Mouse (Mus musculus): ENCODE measurements around the gene Anxa8. TPM values are rescaled to one million over a fixed set of nuclear protein-coding genes. Genes with fewer than 3 reads are reported as not detected.

Gene Anxa8
- total RNA-seq (2021), result 1 to 10 TPM; 7.9 to 8.5 TPM
- long read RNA-seq, experiment 1, partial matches to known transcripts, result 0 of 6 reads
- long read RNA-seq, experiment 1, other reads (novel, unspliced or antisense), result 2 of 6 reads
- long read RNA-seq, experiment 2, transcript Anxa8-201 (12 exons, 1,880 nt), result major isoform, 5 of 5 reads
- long read RNA-seq, experiment 2, partial matches to known transcripts, result 0 of 5 reads
- long read RNA-seq, experiment 2, other reads (novel, unspliced or antisense), result 0 of 5 reads

DNA sequence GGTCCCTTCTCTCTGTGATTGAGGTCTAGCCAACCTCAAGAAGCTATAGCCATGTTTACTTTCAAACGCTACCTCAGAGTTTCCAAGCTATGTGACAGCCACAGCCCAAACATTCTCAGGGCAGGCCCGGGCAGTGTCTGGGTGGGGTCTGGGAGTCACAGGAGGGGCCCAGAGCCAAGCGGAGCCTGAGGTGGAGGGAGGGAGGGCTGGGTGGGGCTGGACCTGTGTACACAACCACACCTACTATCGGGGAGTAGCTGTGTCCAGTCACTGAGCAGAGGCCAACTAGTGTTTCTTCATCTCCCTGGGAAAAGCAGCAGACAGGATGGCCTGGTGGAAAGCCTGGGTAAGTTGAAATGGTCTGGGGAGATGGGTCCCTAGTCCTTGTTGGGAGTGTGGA lies at the start of gene Anxa8:
TSS of gene Anxa8 (plus strand) at position 251 of the 400 bp plus-strand sequence.
- no peak for DNase-seq

DNA sequence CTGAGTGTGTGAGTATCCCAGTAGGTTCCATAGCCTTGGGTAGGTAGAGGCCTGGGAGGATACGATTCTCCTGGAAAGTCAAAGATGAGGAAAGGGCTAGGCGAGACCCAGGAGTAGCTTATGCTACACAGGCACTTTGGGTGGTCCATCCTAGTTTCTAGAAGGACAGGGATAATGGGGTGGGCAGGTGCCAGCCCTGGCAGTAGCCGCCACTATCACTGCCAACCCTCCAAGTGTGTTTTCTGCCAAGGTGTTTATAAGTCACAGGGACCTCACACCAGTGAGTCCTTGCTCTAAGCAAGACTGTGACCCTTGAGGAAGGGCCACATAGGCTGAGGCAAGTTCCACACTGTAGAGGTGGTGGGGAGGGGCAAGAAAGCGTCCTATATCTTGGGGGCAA lies 44.5 kb upstream of the Anxa8 start:
- DNase-seq, result no peak

DNA sequence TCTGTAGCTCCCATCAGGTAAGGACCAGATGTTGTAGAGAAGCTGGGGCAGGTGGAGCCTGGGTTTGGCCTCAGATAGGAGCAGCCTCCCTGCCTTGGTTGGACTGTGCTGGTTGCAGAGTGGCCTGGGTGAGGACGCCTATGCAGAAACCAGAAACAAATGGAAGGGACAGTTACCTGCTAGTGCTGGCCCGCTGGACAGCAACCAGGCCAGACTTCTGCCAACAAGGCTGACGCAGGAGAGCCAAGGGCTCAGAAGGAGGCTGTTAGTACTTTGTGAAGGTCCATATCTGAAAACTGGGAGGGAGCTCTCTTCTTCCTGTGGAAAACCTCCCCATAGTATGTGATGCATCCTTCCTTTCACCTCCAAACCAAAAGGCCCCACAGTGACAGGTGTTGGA lies 42.4 kb upstream of the Anxa8 start:
- no peak for DNase-seq

DNA sequence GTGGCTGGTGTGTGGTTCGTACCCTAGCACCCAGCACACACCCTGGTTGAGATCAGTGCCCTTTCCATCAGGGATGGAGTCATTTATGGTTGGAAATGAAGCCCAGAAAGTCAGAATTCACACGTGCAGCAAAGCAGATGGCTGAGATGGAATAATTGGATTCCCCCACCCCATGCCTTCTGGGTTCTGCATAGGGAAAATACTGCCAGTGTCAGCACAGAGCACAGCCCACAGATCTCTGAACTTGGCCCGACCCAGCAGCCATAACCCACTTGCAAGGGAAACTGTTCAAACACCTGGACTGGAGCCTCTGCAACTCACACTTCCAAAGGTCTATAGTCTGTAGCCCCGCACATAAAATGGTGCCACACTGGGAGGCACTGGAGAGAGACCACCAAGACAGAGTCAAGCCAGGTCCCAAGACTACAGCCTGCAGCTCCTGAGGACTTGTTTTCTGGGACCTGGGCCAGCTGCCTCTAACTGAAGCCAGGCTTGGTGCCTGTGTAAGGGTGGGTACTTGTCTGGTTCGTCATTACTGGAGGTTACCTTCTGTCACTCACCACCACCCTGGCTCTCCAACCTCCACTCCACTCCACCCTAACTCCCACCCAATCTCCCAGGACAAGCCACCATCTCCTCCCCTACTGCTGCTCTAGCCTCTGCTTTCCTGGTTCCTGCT lies 35.5 kb upstream of the Anxa8 start:
- no peak for DNase-seq

DNA sequence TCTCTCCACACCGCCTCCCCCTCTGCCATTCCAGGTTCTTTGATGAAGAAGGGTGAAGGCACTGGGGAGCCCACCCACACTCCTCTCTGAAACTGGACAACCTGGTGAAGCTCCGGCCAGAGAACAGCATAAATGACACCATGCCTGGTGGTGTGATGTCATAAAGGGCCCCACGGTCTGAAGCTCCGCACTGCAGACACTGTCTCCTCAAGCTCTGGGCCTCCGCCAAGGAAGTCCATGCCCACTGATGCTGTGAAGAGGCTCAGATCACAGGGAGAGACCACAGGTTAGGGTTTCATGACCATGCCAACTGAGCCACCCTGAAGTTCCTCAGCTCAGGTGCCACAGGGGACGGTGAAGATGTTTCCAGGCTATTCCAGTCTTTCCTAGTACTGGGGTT lies 33.3 kb upstream of the Anxa8 start, which contains the start of gene Antxrl:
TSS of gene Antxrl (plus strand) at position 192 of the 400 bp plus-strand sequence.
- DNase-seq, result no peak

DNA sequence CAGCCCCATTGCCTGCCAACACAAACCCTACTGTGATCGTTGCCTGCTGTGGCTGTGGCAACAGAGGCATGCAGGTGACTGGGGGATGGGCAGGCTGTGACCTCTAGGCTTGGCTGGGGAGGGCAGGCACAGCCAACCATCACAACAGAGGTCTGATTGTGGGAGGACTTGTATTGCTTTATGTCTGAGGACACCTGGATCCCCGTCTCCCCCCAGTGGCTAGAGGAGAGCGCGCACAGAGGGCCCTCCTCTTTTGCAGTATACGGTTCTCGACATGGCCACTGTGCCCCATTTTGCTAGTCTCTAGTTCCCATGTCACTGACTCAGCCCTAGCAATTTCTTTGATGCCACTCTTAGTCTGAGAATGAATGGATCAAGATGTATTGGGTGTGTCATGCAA lies 14.1 kb upstream of the Anxa8 start:
- no peak for DNase-seq

DNA sequence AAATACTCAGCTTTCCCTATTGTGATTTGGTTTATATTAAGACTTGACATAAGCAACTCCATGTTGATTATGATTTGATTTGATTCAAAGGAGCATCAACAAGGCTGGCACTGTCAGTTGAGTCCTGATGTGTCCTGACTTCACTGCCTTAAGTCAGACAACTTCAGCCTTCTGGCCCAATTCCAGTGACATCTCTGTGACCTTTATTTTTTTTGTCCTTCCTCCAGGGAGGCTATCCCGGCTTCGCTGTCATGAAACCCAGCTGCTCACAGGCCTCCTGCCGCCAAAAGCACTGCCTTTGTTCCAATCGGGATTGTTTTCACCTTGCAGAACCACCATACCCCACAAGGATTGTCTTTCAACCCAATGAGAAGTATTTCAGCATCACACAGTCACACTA lies 10.4 kb upstream of the Anxa8 start:
- DNase-seq, result peak; percentile 13

DNA sequence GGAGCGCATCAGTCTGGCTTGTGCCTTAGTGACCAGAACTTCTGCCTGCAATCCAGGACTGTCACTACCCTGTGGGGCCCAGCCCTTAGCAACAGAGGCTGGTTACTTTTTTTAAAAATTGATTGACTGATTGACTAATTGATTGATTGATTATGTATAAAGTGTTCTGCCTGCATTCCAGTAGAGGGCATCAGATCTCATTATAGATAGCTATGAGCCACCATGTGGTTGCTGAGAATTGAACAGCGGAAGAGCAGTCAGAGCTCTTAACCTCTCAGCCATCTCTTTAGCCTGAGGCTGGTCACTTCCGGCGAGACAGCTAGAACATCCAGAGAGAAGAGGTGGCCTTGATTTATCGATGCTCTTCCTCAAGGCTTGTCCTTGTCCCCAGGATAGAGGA lies 8.6 kb upstream of the Anxa8 start:
- DNase-seq, result no peak

DNA sequence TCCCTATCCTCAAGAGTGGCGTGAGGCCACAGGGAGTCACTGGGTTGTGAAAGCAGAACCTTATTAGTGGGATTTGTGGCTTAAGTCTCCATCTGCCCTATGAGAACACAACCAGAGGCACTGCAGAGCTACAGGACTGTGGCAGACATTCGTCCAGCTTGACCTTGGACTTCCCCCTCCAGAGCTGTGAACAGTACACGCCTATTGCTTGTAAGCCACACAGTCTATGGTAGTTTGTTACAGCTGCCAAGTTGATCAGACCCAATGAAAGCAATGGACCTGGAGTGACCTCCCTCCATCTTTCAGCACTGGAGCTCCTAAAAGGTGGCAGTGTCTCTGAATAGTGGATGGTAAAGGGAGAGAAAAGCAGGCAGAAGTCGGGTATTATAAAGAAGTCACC lies 7.5 kb upstream of the Anxa8 start:
- no peak for DNase-seq

DNA sequence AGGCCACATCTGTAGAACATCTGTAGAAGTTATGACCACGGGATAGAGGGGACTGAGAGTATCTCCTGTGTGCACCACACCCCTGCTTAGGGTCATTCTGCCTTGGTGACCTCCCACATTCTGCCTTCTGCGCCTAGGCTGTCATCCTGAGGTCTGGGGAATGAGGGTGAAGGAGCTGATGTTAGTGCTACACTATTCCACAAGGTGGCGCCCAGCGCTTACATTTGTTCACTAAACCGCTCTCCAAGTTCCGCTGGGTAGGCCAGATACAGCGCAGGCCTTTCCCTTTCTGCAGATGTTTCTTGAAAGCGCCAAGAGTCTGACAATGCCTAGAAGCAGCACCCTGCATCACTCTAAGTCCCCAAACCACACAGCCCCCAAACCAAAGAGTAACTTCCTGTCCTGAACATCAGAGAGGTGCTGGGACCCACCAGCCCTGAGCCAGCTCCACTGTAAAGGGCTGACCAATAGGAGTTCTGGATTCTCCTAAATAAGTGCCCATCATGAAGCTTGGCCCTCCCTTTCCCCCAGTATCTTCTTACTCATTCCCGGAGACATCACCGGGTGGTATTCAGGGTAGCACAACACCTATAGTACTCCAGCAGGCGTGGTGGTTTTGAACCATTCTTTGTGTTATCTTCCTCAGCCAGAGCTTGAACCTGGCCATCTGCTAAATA lies 5.3 kb upstream of the Anxa8 start:
- DNase-seq, result peak; percentile 83

DNA sequence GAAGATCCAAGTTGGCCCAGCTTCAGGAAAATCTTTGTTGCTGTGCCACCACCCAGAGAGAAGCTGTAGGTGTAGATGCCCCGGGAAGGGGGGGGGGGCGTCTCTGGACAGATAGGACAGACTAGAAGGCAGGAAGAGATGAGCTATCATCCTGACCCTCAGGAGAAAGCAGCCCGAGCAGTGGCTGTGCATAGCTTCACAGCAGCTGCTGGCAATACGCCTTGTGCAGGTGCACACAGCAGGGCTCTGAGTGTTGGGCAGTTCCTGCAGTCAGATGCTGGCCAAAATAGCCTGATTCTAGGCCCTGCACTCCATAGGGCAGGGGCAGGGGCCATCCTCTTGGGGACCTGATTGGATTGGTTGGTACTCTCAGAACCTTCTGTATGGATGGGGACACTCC lies 1.0 kb downstream of the Anxa8 start:
- no peak for DNase-seq

DNA sequence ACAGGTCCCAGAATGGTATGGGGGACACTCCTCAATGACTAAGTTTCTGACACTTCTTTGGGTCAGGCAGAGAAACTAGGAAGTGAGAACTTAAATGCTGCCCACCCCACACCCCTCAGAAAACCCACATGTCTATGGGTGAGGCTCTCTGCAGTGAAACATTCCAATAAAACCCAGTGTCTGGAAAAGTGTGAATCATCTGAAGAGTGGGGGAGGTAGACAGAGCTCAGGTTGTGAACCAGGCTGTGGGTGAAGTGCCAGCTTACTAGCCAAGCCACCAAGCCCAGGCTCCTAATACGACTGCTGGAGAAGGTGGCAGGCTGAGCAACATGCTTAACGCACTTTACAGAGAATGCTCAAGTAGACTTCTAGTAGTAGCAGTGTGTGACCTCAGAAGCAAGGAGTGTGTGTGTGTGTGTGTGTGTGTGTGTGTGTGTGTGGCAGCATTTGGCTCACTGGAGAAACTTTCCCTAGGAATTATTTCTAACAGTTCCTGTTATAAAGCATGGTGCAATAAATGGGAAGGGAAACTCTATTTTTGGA lies 2.1 kb downstream of the Anxa8 start:
- DNase-seq, result no peak

DNA sequence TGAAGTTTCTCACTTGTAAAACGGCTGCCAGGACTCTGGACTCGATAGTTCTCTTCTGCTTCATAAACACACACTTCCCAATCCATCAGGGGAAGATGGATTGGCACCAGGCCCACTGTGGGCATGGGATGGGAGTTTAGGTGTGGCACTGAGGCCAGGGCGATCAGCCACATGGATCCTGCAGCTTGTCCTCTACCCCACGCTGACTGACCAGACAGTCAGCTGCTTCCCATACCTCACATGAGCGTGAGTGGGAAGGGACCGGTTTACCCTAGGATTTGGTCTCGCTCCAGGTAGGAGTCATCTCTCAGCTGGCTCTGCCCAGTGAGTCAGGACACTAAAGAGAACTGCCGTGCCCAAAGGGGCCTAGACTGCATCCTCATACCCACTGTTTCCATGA lies 4.0 kb downstream of the Anxa8 start:
- no peak for DNase-seq

DNA sequence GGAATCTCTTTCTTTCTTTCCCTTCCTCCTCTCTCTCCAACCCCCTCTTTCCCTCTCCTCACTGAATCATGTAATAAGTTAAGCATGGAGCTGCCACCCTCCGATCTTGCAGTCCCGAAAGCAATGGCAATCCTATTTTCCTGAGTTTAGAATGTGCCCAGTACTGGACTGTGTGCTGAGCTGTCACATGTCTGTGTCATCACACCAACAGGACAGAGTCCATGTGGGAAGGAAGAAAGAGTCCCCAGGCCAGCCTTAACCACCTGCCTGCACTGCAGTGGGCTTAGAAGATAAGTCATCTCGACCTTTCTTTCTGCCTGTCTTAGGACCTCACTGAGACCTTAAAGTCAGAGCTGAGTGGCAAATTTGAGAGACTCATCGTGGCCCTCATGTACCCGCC lies 5.7 kb downstream of the Anxa8 start:
- DNase-seq, result no peak

DNA sequence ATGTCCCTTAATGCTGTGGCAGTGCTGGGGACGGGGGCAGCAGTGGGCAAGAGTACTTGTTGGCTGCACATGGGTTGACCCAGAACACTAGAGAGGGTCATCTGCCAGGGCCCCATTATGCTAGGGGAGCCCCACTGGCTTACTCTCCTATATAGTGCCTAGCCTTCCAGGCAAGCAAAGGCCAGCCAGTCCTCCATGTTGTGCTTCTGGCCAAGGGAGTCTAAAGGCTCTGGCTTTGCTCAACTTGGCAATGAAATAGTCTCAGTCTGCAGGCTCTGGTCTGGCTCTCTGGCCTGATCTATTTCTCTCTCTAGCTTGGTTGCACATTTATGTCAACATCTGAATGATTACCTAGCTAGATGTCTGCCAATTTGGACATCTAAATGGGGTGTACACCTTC lies 7.1 kb downstream of the Anxa8 start:
- DNase-seq, result no peak

DNA sequence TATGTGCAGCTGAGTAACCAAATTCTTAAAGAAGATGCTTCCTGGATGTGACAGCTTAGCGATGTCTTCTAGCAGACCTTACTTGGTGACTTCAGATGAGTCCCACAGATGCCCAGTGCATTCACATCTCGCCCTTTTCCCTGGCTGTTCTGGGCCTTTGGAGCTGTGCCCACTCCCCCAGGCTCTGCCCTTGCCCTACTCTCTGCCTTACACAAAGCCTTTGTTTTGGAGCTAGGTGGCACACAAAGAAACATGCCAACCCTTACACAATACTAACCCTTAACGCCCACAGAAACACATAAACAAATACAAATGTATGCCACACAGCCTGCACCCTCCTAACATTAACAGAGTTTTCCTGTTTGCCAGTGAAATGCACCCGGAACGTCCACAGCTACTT lies 10.4 kb downstream of the Anxa8 start:
- no peak for DNase-seq

DNA sequence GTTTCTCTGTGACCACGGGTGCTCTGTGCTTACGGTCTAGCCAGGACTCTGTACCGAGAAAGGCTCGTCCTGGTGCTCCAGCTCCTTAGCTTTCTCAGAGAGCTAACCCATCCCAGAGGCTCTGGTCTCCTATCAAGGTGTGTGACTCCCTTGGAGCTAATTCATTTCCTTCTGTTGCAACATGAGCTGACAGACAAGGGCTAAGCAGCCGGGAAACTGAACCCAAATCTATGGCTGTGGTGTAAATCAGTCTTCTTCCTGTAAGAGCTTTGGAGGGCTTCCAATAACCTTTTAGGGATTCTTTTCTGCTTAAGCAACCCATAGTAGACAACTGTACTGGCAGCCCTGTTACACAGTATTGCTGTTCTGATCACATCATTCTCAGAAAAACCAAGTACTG lies 16.8 kb downstream of the Anxa8 start, which contains the start of gene A630023A22Rik:
TSS of gene A630023A22Rik (minus strand) at position 154 of the 400 bp plus-strand sequence.
- no peak for DNase-seq

DNA sequence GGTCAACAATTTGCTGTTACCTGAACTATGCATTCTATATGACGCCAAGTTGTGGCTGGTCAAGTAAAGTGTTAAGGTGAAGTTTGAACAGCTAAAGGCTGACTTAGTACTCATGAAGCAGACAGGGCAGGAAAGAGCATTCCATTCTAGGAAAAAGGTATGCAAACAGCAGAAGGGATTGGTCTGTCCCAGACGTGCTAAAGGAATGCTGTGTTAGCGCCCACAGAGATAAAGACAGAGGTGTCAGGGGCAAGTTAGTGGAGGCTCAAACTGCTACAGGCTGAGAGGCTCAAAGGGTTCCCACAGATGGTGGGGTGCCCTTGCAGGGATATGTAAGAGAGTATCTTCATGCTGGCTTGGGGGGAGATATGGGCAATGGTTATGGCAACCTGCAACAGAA lies 18.1 kb downstream of the Anxa8 start:
- DNase-seq, result no peak

DNA sequence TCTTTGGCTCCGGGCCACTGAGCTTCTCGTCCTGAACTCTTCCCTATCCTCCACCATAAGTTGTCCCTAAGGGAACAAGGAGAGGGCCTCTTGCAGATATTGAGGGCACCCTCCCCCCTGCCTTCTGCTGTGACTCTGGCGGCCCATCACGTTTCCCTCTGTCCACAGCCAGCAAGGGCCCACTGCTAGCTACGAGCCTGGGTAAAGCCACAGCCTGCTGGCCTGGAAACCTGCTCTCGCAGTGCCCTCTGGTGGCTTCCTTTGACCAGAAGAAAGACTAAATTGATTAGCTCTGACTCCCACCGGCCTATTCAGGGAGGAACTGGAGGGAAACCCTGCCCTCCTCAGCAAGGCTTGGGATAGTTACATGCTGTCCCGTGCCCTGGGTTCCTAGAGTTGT lies 19.1 kb downstream of the Anxa8 start:
- peak; percentile 83 for DNase-seq

DNA sequence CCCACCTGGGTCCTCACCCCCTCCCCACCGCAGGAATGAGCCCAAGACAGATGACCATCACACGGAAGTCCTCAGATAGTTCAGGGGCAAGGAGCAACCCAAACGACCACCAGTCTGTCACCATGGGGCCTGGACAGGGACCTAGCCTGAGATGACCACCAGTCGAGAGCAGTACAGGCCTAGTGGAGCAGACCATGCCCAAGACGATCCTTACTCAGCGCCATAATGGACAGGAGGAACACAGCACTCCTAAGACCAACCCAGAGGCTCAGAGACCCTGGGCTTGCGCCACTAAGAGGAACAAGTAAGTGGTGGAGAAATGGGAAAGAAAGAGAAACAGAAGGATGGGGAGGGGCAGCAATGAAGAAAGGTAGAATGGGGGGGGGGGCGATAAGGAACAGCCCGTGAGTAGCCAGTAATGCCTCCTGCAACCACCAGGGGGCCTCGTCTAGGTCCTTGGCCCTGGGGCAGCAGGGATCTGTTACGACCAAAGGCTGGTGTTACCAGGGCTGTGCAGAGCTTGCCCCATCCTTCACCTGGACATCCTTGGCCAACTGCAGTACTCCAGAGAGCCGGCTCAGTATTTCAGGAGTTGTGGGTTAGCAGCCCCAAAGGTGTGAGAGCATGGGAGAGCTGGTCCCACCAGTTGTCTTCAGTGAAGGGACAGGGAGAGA lies 20.7 kb downstream of the Anxa8 start:
- peak; percentile 77 for DNase-seq

DNA sequence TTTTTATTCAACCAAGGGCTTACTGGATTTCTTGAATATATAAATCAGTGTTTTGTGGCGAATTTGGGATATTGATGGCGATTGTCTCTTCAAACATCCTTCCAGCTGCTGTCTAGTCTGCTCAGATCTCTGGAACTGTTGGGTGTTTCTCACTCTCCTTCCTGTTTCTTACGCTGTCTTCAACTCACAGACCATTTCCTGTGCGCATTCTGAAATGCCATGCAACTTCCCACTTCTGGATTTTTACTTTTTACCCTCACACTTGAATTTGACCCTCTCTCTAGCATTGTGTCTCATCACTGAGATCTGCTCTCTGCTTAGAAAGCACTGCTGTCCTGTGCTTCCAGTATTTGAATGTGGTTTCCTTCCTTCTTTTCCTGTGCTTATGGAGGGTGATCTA lies 21.8 kb downstream of the Anxa8 start:
- no peak for DNase-seq

DNA sequence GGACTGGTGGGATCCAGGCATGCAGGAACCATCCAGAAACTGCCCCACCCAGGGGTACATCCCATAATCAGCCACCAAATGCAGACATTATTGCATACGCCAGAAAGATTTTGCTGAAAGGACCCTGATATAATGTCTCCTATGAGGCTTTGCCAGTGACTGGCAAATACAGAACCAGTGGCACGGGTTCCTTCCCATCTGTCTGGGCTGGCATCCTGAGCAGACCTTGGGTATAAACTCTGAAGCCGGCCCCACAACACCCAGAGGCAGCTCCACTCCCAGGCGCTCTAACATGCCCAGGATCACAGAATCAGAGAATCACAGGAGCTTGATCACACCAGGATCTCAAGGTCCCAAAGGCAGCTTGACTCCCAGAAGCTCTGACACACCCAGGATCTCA lies 28.5 kb downstream of the Anxa8 start:
- DNase-seq, result no peak

All from adrenal gland, postnatal 10 days (tissue).